Mouse (Mus musculus) heart, embryonic 13.5 days (tissue): ENCODE data around the gene Gab3. TPM values are rescaled to one million over a fixed set of nuclear protein-coding genes. Genes with fewer than 3 reads are reported as not detected.

Experiments used
- ATAC-seq: fragments of 200-750 bp; cut with Nextera tagmentation; 2 replicates; pipeline ENCODE4 v1.8.0; 2017; ENCODE audit warnings: moderate TSS enrichment; ENCODE audit not compliant: insufficient number of reproducible peaks, low FRiP score, low TSS enrichment; ENCODE audit errors: extremely low read depth
- H3K27ac ChIP-seq: fragments of 300-500 bp; sonication (generic); replicated peaks from 2 replicates; pipeline ENCODE4 v1.5.1; 2015; ENCODE audit warnings: moderate library complexity, mild to moderate bottlenecking, inconsistent platforms
- H3K27me3 ChIP-seq: fragments of 300-500 bp; sonication (generic); replicated peaks from 2 replicates; pipeline ENCODE4 v1.6.1; 2015; ENCODE audit warnings: mild to moderate bottlenecking, inconsistent platforms
- H3K36me3 ChIP-seq: fragments of 300-500 bp; sonication (generic); 2 replicates; pipeline ENCODE4 v1.6.1; 2015; ENCODE audit warnings: mild to moderate bottlenecking, inconsistent platforms
- H3K4me1 ChIP-seq: fragments of 300-500 bp; sonication (generic); 2 replicates; pipeline ENCODE4 v1.6.1; 2015; ENCODE audit warnings: inconsistent platforms
- H3K4me2 ChIP-seq: fragments of 300-500 bp; sonication (generic); 2 replicates; pipeline ENCODE4 v1.6.1; 2015; ENCODE audit warnings: inconsistent platforms, mild to moderate bottlenecking, moderate library complexity
- H3K4me3 ChIP-seq: fragments of 300-500 bp; sonication (generic); 2 replicates; pipeline ENCODE4 v1.5.1; 2015; ENCODE audit warnings: moderate library complexity, mild to moderate bottlenecking, inconsistent platforms
- H3K9ac ChIP-seq: fragments of 300-500 bp; sonication (generic); 2 replicates; pipeline ENCODE4 v1.6.1; 2015; ENCODE audit warnings: inconsistent platforms, mild to moderate bottlenecking, moderate library complexity
- H3K9me3 ChIP-seq: fragments of 300-500 bp; sonication (generic); 2 replicates; pipeline ENCODE4 v1.6.1; 2016; ENCODE audit warnings: inconsistent platforms
- WGBS: fragments of 180-500 bp; shearing (Covaris S2); methylation state at CpG from one replicate; pipeline ENCODE4 v1.1.7; 2015; ENCODE audit warnings: mixed read lengths; 5-methylcytosine and 5-hydroxymethylcytosine counted together
- polyA plus RNA-seq: library from polyadenylated mRNA; unstranded; fragments of >200 nt; fragmentation: Nextera tagmentation; extraction: Ambion mirVana; gene quantifications from 2 replicates; pipeline ENCODE4 v1.2.1, GENCODE M21; 2015

Gene Gab3
- 2.4 and 3.4 TPM in 2 replicates for polyA plus RNA-seq

- H3K4me2 ChIP-seq, result peak within 1 kb of the TSS; percentile 71
- peak within 1 kb of the TSS; percentile 65 for H3K4me3 ChIP-seq
- H3K27me3 ChIP-seq, result no peaks in the 10 kb centered on the region
- peak within 1 kb of the TSS; percentile 80 for H3K9ac ChIP-seq
- WGBS, result 4% methylated on average over 5 of the region's 17 CpGs
- ATAC-seq, result peak; percentile 63
- no peaks in the 10 kb centered on the region for H3K4me1 ChIP-seq
- no peaks in the 10 kb centered on the region for H3K36me3 ChIP-seq
- H3K9me3 ChIP-seq, result no peaks in the 10 kb centered on the region
- H3K27ac ChIP-seq, result peak within 1 kb of the TSS; percentile 56
Measured at GRCm38 (mm10) chrX:75084774-75085508, at the start of gene Gab3. Gene Gab3, minus strand, starts transcription at chrX:75085458.

- H3K4me2 ChIP-seq, result peak within 1 kb of the TSS; percentile 68
- 11% methylated on average over 36 of the region's 36 CpGs for WGBS
- H3K36me3 ChIP-seq, result no peaks in the 10 kb centered on the region
- H3K9me3 ChIP-seq, result no peaks in the 10 kb centered on the region
- H3K27ac ChIP-seq, result peak within 1 kb of the TSS; percentile 68
- peak within 1 kb of the TSS; percentile 83 for H3K9ac ChIP-seq
- H3K4me1 ChIP-seq, result peaks cover 6% of the 10 kb centered on the region; the same call in 1 of the 2 replicates
- peak within 1 kb of the TSS; percentile 65 for H3K4me3 ChIP-seq
- no peaks in the 10 kb centered on the region for H3K27me3 ChIP-seq
- peak; percentile 88 for ATAC-seq
Measured at GRCm38 (mm10) chrX:75130467-75131160, 45.4 kb upstream of the Gab3 start, which contains the start of gene Mpp1. Gene Mpp1, minus strand, starts transcription at chrX:75131016.

DNA sequence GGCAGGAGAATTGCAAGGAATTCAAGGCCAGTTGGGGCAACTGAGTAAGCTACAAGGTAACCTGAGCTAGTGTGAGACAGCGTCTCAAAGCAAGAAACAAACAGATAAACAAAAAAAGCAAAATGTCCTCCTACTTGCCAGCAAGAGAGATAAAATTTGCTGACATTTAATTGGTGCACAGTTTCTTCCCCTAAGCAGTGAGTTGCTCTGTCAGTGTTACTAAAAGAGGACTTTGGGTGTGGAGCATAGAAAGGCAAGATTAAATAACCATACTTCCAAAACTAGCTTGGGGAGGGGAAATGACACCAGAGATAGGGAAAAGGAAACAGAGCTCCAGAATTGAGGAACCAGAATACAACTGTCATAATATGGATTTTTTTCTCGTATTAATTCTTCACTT, 44.2 kb upstream of the Gab3 start:
- H3K4me1 ChIP-seq, result peaks cover 6% of the 10 kb centered on the region; the same call in 1 of the 2 replicates
- no peaks in the 10 kb centered on the region for H3K27me3 ChIP-seq
- 52% methylated on average over 2 of the region's 2 CpGs for WGBS
- no peaks in the 10 kb centered on the region for H3K9me3 ChIP-seq
- peak overlapping the region; percentile 65 for H3K4me3 ChIP-seq
- H3K4me2 ChIP-seq, result peak overlapping the region; percentile 68
- no peak overlapping the region for H3K9ac ChIP-seq
- peaks cover 10% of the 10 kb centered on the region; the same call in 1 of the 2 replicates for H3K36me3 ChIP-seq
- no peak overlapping the region for H3K27ac ChIP-seq
- ATAC-seq, result no peak

- Histone ChIP-seq H3K4me3 (no peak overlapping the region), H3K4me1 (peaks cover 6% of the 10 kb centered on the region; the same call in 1 of the 2 replicates), H3K9ac (no peak overlapping the region), H3K27ac (no peak overlapping the region), H3K9me3 (no peaks in the 10 kb centered on the region), H3K4me2 (no peak overlapping the region), H3K27me3 (no peaks in the 10 kb centered on the region), H3K36me3 (peaks cover 10% of the 10 kb centered on the region; the same call in 1 of the 2 replicates)
- ATAC-seq, result no peak
Measured at GRCm38 (mm10) chrX:75128333-75128980, 43.2 kb upstream of the Gab3 start.

DNA sequence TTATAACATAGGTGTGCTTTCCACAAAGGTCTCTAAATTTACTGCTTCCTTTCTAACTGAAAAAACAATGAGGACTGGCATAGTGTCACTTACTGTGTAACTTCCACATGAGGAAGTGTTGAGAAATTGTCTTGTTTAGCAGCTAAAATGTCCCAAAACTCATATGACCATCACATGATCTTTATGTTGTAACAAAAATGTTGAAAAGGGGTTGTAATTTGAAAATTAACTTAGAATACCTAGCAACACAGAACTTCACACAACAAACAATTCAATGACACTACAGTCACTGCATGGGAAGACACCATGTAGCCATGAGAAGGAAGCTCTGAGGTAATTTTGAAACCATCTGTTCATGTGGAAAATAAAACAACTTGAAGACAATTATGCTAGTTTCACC, 41.6 kb upstream of the Gab3 start:
- no peaks in the 10 kb centered on the region for H3K9me3 ChIP-seq
- H3K36me3 ChIP-seq, result peaks cover 15% of the 10 kb centered on the region; the same call in 1 of the 2 replicates
- no peak overlapping the region for H3K4me2 ChIP-seq
- no peak for ATAC-seq
- no peak overlapping the region for H3K27ac ChIP-seq
- H3K9ac ChIP-seq, result no peak overlapping the region
- H3K4me3 ChIP-seq, result no peak overlapping the region
- H3K27me3 ChIP-seq, result no peaks in the 10 kb centered on the region
- H3K4me1 ChIP-seq, result peaks cover 6% of the 10 kb centered on the region; the same call in 1 of the 2 replicates

- Histone ChIP-seq H3K4me3 (no peak overlapping the region), H3K9ac (no peak overlapping the region), H3K36me3 (peaks cover 21% of the 10 kb centered on the region; the same call in 1 of the 2 replicates), H3K4me1 (peaks cover 6% of the 10 kb centered on the region; the same call in 1 of the 2 replicates), H3K9me3 (no peaks in the 10 kb centered on the region), H3K27ac (no peak overlapping the region), H3K4me2 (no peak overlapping the region), H3K27me3 (no peaks in the 10 kb centered on the region)
- no peak for ATAC-seq
- WGBS, result 65% methylated on average over 3 of the region's 3 CpGs
Measured at GRCm38 (mm10) chrX:75125606-75126005, 40.3 kb upstream of the Gab3 start.

DNA sequence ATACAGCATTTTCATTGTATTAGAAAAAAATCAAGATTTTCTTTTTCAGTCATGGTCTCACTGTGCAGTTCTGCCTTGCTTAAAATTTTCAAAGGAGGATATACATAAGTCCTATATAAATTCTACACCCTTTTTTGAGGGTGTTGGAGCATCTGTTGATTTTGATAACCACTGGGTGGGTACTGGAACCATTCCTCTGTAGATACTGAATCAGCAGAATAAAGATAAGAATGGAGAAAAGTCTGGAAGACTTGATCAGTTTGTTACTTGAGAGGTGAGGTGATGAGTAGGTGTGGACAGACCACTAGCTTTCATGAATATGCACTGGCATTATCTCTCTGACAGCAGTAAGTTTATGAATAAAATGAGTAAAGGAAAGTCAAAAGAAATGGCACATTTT, 30.3 kb upstream of the Gab3 start:
- H3K4me2 ChIP-seq, result no peak overlapping the region
- no peaks in the 10 kb centered on the region for H3K4me1 ChIP-seq
- ATAC-seq, result no peak
- H3K36me3 ChIP-seq, result peaks cover 56% of the 10 kb centered on the region
- H3K4me3 ChIP-seq, result no peak overlapping the region
- no peaks in the 10 kb centered on the region for H3K27me3 ChIP-seq
- no peak overlapping the region for H3K27ac ChIP-seq
- H3K9ac ChIP-seq, result no peak overlapping the region
- H3K9me3 ChIP-seq, result no peaks in the 10 kb centered on the region

DNA sequence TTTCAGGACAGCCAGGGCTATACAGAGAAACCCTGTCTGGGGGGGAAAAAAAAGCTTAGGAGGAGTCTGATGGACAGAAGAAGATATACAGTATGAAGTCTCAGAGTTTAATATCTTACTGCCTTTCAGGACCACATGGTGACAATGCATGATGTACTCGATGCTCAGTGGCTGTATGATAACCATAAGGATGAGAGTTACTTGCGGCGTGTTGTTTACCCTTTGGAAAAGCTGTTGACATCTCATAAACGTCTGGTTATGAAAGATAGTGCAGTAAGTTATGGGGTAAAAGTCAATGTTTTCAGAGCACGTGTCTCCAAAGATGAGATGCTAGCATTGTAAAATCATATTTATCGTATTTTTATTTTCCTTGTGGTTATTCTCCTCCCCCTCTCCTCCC, 17.0 kb upstream of the Gab3 start:
- Histone ChIP-seq H3K9me3 (no peaks in the 10 kb centered on the region), H3K9ac (no peak overlapping the region), H3K4me3 (no peak overlapping the region), H3K4me1 (peaks cover 5% of the 10 kb centered on the region), H3K4me2 (no peak overlapping the region), H3K27me3 (no peaks in the 10 kb centered on the region), H3K36me3 (peaks cover 84% of the 10 kb centered on the region), H3K27ac (no peak overlapping the region)
- no peak for ATAC-seq
- WGBS, result 88% methylated on average over 6 of the region's 6 CpGs

GRCm38 (mm10) chrX:75098799-75099198, 13.5 kb upstream of the Gab3 start:
- H3K9me3 ChIP-seq, result no peaks in the 10 kb centered on the region
- H3K4me2 ChIP-seq, result no peak overlapping the region
- whole genome bisulfite sequencing, result 91% methylated on average over 8 of the region's 8 CpGs
- H3K9ac ChIP-seq, result no peak overlapping the region
- peaks cover 9% of the 10 kb centered on the region for H3K4me1 ChIP-seq
- no peak for ATAC-seq
- H3K36me3 ChIP-seq, result peaks cover 52% of the 10 kb centered on the region
- H3K27ac ChIP-seq, result no peak overlapping the region
- H3K4me3 ChIP-seq, result no peak overlapping the region
- no peaks in the 10 kb centered on the region for H3K27me3 ChIP-seq

DNA sequence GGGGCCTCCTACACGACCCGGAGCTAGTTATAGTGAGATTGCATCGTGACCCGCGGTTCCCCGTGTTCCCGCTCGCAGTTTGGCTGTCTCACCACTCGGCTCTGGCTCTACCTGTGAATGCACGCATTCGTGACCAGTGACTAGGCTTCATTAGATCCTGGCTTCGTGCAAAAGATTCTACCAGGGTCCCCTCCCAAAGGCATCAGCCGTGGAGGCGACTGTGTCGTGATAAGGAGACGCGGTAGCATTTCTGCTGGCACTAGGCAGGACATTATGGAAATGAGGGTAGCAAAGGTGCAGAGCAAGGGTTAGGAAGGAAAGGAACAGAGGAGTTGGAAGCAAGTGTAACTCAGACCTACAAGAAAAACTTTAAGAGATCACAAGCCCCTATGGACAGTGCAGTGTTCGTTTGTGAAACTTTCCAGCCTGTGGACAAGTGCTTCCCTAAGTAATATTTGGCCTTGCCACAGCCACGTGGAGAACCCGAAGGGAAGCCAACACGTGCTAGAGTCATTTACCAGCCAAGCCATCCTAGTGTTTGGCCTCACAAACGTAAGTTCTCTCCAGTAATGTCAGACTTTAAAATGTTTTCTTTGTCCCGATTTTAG, 11.0 kb upstream of the Gab3 start:
- peak overlapping the region; percentile 71 for H3K27ac ChIP-seq
- ATAC-seq, result 0 out of 2 replicates have a peak, but pooled peaks have one; percentile 11
- WGBS, result 12% methylated on average over 23 of the region's 23 CpGs

More for the DNA sequence above, 11.0 kb upstream of the Gab3 start:
- peak overlapping the region; percentile 74 for H3K4me2 ChIP-seq
- H3K36me3 ChIP-seq, result peaks cover 29% of the 10 kb centered on the region
- no peaks in the 10 kb centered on the region for H3K27me3 ChIP-seq
- H3K9ac ChIP-seq, result peak overlapping the region; percentile 79
- H3K4me3 ChIP-seq, result peak overlapping the region; percentile 65
- H3K9me3 ChIP-seq, result no peaks in the 10 kb centered on the region
- peaks cover 9% of the 10 kb centered on the region for H3K4me1 ChIP-seq
